Mouse (Mus musculus) ES-E14 (cell line): ENCODE measurements around the gene Smyd3. TPM values are rescaled to one million over a fixed set of nuclear protein-coding genes. Genes with fewer than 3 reads are reported as not detected.

Experiments
- DNase-seq: peaks from one replicate; pipeline ENCODE4 v3.0.0-alpha.2; 2013; ENCODE audit warnings: low read depth, low spot score
- H3K27ac ChIP-seq: 2 replicates; pipeline ENCODE4 v1.5.1; 2012; ENCODE audit warnings: low read depth, mild to moderate bottlenecking, low read length, moderate library complexity, mixed read lengths; ENCODE audit not compliant: poor library complexity, insufficient read depth, severe bottlenecking
- H3K36me3 ChIP-seq: 2 replicates; pipeline ENCODE4 v1.6.1; 2012; ENCODE audit warnings: mild to moderate bottlenecking, low read length, moderate library complexity, mixed read lengths; ENCODE audit not compliant: control insufficient read depth, poor library complexity, insufficient read depth, severe bottlenecking
- H3K4me1 ChIP-seq, 2 experiments: fragments of 150-350 bp in 1 of 2; sonication (generic) in 1 of 2; 2 replicates each; pipeline ENCODE4 v1.6.1; 2012; ENCODE audit warnings: low read length in 2 of 2, mild to moderate bottlenecking in 1 of 2, mixed read lengths in 1 of 2; ENCODE audit not compliant: control insufficient read depth in 2 of 2, insufficient read depth in 2 of 2, poor library complexity in 1 of 2
- H3K4me3 ChIP-seq, 2 experiments: fragments of 150-350 bp in 1 of 2; sonication (generic) in 1 of 2; 2 replicates each; pipeline ENCODE4 v1.5.1; 2012; ENCODE audit warnings: low read length in 2 of 2, low read depth in 1 of 2, mild to moderate bottlenecking in 1 of 2, mixed read lengths in 1 of 2; ENCODE audit not compliant: insufficient read depth in 1 of 2, poor library complexity in 1 of 2, severe bottlenecking in 1 of 2
- H3K9ac ChIP-seq: 2 replicates; pipeline ENCODE4 v1.6.1; 2012; ENCODE audit warnings: low read depth, mild to moderate bottlenecking, low read length, mixed read lengths; ENCODE audit not compliant: poor library complexity, insufficient read depth, severe bottlenecking
- H3K9me3 ChIP-seq: fragments of 150-350 bp; sonication (generic); 2 replicates; pipeline ENCODE4 v1.6.1; 2012; ENCODE audit warnings: low read depth, mild to moderate bottlenecking, low read length; ENCODE audit not compliant: control insufficient read depth, insufficient read depth
- CHD2 ChIP-seq: IDR thresholded peaks from 2 replicates; pipeline ENCODE4 v1.6.1; 2014; ENCODE audit warnings: mild to moderate bottlenecking, low read depth, low read length, inconsistent platforms
- HCFC1 ChIP-seq: IDR thresholded peaks from 2 replicates; pipeline ENCODE4 v1.6.1; 2012; ENCODE audit warnings: low read length, inconsistent platforms, borderline replicate concordance; ENCODE audit not compliant: insufficient read depth
- MAFK ChIP-seq: IDR thresholded peaks from 2 replicates; pipeline ENCODE4 v1.6.1; 2014; ENCODE audit warnings: mild to moderate bottlenecking, low read depth, low read length, inconsistent platforms; ENCODE audit not compliant: insufficient read depth
- ZC3H11A ChIP-seq: IDR thresholded peaks from 2 replicates; pipeline ENCODE4 v1.6.1; 2012; ENCODE audit warnings: low read depth, mild to moderate bottlenecking, inconsistent platforms, low read length, borderline replicate concordance
- ZNF384 ChIP-seq: IDR thresholded peaks from 2 replicates; pipeline ENCODE4 v1.6.1; 2012; ENCODE audit warnings: low read depth, low read length, inconsistent platforms
- in situ Hi-C, 2 experiments: fragments of 600-800 bp; cut with MboI; formaldehyde crosslinking; loops; one replicate each; pipeline ENCODE4 v1.15.1; 2025; ENCODE audit warnings: low sequenced_read_pairs in 2 of 2, inconsistent platforms in 1 of 2; ENCODE audit not compliant: unreplicated experiment in 2 of 2
- total RNA-seq: library from RNA; depleted of rRNA; stranded (reverse); fragments of 300-350 nt; gene quantifications from 2 replicates; pipeline ENCODE4 v1.2.3, GENCODE M21; 2012

Smyd3 gene
- total RNA-seq, 1 experiment: 18.3 TPM

GRCm38 (mm10) chr1:179476461-179477156 lies 41.2 kb downstream of the Smyd3 start:
- Histone ChIP-seq H3K36me3 (no peaks in the 10 kb centered on the region; the same call in 1 of the 2 replicates), H3K27ac (no peak overlapping the region), H3K4me1 (peaks cover 0 to 2% of the 10 kb centered on the region in 2 experiments; a peak in 1 of 4 replicates), H3K9ac (no peak overlapping the region), H3K9me3 (no peaks in the 10 kb centered on the region), H3K4me3 (no peak overlapping the region)
- no peak for TF ChIP-seq ZNF384
- DNase-seq: peak; percentile 44
- in situ Hi-C loops: no loop called here

DNA sequence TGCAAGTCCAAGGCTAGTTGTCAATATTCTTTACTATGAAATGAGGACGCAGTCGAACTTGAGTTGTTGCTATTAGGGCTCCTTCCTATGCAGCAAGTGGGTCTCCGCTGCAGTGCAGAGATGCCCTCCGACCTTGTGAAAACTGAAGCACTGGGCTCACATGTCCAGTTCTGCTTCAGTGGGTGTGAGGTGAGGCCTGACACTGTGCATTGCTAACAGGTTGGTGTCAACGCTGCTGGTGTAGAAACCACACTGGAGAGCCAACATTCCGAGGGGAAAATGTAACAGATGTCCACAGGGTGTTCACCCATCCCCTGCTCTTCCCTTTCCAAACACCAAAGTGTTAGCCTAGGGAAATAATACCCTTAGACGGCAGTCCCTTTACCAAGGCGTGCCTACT lies 43.1 kb downstream of the Smyd3 start:
- Histone ChIP-seq H3K4me1 (peaks cover 0 to 2% of the 10 kb centered on the region in 2 experiments; a peak in 1 of 4 replicates), H3K36me3 (no peaks in the 10 kb centered on the region; the same call in 1 of the 2 replicates), H3K9me3 (no peaks in the 10 kb centered on the region), H3K4me3 (no peak overlapping the region), H3K27ac (no peak overlapping the region), H3K9ac (no peak overlapping the region)
- in situ Hi-C loops: no loop called here
- TF ChIP-seq HCFC1 (no peak), ZNF384 (no peak), CHD2 (no peak), ZC3H11A (no peak), MAFK (no peak)
- no peak for DNase-seq

- H3K9ac ChIP-seq: no peak overlapping the region
- no peak overlapping the region for H3K4me3 ChIP-seq
- H3K9me3 ChIP-seq: no peaks in the 10 kb centered on the region
- no peak for DNase-seq
- H3K27ac ChIP-seq: no peak overlapping the region
- in situ Hi-C loops: no loop called here
- TF ChIP-seq MAFK: no peak
- TF ChIP-seq ZNF384: no peak
- no peak for TF ChIP-seq ZC3H11A
- no peak for TF ChIP-seq CHD2
- H3K36me3 ChIP-seq: no peaks in the 10 kb centered on the region; the same call in 1 of the 2 replicates
- H3K4me1 ChIP-seq: no peaks in the 10 kb centered on the region
Measured at GRCm38 (mm10) chr1:179473920-179474643, 43.8 kb downstream of the Smyd3 start.

DNA sequence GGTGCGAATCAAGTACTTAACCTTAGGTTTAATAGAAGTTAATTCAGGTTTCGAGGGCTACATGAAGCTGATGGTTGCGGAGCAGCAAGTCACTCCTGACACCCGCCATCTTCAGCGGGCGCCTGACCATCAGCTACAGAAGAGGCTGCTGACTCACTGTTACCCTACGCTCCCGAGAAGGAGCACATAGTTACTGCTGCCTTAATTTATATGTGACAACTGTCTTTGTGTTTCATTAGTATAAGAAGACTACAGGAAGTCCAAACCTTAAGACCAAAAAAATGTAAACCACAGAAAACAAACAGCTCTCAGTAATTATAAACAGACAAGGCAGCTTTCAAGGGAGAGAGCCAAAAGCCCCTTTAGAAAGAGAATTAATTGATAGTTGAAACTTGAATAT lies 49.9 kb downstream of the Smyd3 start:
- Histone ChIP-seq H3K4me3 (no peak overlapping the region), H3K4me1 (peaks cover 0 to 6% of the 10 kb centered on the region in 2 experiments; a peak in 2 of 4 replicates), H3K9me3 (no peaks in the 10 kb centered on the region), H3K9ac (no peak overlapping the region), H3K36me3 (no peaks in the 10 kb centered on the region; the same call in 1 of the 2 replicates), H3K27ac (no peak overlapping the region)
- in situ Hi-C loops: no loop called here
- no peak for TF ChIP-seq ZC3H11A
- no peak for TF ChIP-seq CHD2
- no peak for TF ChIP-seq HCFC1
- TF ChIP-seq ZNF384: no peak
- no peak for TF ChIP-seq MAFK
- DNase-seq: no peak

GRCm38 (mm10) chr1:179462376-179462775 lies 55.5 kb downstream of the Smyd3 start:
- no peak overlapping the region for H3K9ac ChIP-seq
- in situ Hi-C loops: no loop called here
- peaks cover 0 to 18% of the 10 kb centered on the region in 2 experiments; a peak in 2 of 4 replicates for H3K4me1 ChIP-seq
- no peak overlapping the region for H3K4me3 ChIP-seq
- DNase-seq: no peak
- H3K36me3 ChIP-seq: no peaks in the 10 kb centered on the region; the same call in 1 of the 2 replicates
- TF ChIP-seq HCFC1 (no peak), MAFK (no peak), CHD2 (no peak), ZNF384 (no peak), ZC3H11A (no peak)
- peak overlapping the region; percentile 8; the same call in 1 of the 2 replicates for H3K27ac ChIP-seq
- no peaks in the 10 kb centered on the region for H3K9me3 ChIP-seq
